Mouse (Mus musculus) skeletal muscle tissue, adult 2 months (tissue): ENCODE measurements at regions not wholly inside any gene's neighbourhood (a gene's known extent, or its start where the extent isn't known, plus 50 kb on each side); places are given as distances from the start of the nearest gene placed in this dataset.

Experiments
- DNase-seq: peaks from one replicate; pipeline ENCODE4 v3.0.0-alpha.2; 2012; ENCODE audit warnings: low read depth, low spot score

DNA sequence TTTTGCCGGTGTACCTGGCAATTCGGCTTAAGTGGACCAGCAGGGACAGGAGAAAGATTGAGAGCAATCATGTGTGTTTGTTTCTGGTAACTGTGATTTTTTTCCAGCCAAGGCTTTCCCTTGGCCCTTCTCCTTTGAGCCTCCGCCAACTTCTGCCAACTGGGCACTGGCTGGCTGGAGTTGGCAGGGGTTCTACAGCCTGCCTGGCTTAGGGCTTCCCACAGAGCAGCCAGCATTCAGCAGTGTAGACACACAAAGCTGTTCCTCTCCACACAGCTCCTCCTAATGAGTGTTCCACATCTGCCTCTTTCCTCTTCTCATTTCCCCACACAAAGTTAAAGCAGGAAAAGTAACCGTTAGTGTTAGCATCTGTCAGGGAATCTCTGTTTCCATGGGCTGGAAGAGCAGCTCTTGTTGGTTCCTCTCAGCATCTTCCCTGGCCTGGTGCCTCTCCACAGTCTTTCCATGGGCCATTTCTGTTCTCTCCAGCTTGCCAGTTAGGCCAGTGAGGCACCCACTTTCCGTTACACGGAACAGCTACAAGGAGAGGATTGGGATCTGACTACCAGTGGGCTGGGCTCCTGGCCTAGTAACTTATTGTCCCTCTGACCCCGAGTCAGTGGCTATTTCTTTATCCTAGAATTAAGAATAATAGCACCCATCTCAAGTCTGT is 68.0 kb upstream of the Rbm24 start:
- DNase-seq = peak; percentile 55

DNA sequence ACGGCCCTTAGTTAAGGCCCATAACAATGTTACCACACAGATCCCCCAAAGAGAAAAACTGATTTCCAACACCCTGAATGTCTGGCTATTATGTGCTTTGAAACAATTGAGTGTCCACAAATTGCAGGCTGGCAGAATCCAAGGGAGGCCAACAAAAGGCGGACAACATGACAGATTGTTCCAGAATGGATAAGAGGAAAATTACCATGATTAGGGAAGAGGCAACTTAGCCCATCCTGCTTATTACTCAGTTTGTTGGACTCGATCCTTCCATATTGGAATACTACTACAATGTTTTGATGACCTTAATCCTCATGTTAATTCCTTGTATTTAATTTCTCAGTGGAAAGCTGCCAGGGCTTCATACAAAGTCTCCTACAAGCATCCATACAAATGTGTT is 62.9 kb upstream of the Rbm24 start:
- no peak for DNase-seq

DNA sequence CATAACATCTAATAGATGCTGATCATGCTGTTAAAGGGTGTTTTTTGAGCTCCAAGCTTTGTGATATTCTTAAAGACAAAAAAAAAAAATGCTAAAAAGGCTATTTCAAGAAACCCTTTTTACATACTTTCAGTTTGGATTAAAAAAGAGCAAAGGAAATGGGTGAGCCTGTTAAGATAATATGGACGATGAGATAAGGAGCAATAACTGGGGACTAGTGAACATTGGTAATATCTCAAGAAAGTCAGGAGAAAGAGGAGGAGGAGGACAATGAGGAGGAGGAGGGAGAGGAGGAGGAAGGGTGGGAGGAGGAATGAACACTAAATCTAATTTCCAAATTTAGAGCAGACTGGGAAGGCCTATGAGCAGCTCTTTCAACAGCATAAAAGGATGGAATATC is 62.3 kb upstream of the Rbm24 start:
- no peak for DNase-seq

DNA sequence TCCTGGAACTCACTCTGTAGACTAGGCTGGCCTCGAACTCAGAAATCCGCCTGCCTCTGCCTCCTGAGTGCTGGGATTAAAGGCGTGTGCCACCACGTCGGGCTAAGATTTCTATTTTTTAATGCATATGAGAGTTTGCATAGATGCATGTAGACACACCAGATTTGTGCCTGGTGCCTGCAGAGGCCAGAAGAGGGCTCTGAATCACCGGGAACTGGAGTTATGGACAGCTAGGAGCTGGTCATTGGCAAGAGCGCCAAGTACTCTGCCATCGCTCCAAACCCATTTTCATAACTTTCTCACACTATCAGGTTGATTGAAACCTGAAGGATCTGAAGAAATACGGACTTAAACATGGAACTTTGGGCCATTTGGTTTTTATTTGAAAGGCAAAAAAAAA is 61.2 kb upstream of the Rbm24 start:
- DNase-seq = peak; percentile 44

GRCm38 (mm10) chr13:46360495-46361120 is 57.6 kb upstream of the Rbm24 start:
- no peak for DNase-seq

GRCm38 (mm10) chr13:46363456-46364201 is 54.6 kb upstream of the Rbm24 start:
- no peak for DNase-seq

DNA sequence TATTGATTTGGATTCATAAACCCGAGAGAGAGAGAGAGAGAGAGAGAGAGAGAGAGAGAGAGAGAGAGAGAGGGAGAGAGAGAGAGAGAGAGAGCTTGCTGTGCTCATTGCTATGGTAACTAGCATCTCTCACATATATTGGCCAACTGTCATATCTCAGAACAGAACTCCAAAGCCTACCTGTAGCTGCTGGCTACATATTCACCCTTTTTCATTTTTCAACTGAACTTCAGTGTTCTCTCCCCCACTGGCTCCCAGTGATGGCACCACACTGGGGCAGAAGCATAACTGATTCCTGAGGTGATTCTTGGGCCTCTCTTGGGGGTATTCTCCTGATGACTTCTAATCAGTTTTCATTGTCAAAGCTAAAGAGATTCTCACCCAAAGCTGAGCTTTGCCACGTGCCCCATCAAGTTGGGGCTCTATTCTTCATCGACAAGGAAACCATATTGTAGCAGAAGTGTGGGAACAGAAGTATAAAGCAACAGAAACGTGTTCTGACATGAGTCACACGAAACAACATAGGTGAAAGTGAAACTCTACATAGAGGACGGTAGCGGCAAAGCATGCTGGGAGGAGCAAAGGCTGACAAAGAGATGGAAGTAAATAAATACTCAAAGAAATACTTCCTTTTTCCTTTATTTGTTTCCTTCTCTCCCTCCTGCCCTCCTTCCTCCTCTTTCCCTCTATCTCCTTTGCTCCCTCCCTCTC is 53.9 kb upstream of the Rbm24 start:
- no peak for DNase-seq

DNA sequence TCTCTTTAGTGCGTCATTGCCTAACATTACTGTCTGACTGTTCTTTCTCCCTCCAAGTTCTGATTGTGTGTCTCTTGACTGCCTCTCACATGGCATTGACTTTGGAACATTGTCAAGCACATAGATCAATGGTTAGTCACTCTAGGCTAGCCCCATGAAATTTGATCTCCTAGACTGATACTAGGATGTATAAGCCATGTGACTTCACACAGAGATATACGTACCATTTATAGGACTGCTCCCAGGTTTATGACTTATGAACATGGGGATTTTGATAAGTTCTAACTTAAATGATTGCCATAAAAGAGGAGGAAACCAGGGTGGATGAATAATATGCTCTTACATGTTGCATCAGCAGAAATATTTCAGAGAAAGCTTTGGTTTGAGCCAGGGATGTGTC is 52.9 kb upstream of the Rbm24 start:
- no peak for DNase-seq
